Mouse (Mus musculus): ENCODE data around the gene Thrb.

Thrb gene

GRCm38 (mm10) chr14:17785370-17785769, 125.3 kb downstream of the Thrb start:
- DNase-seq = no peak

- no peak for DNase-seq
These were observed 126.2 kb downstream of the Thrb start for GRCm38 (mm10) chr14:17786249-17786648.

- DNase-seq = no peak
These were observed 144.0 kb downstream of the Thrb start for GRCm38 (mm10) chr14:17803934-17804602.

- DNase-seq = no peak
These were observed 151.0 kb downstream of the Thrb start for GRCm38 (mm10) chr14:17811051-17811450.

- DNase-seq = no peak
These were observed 152.4 kb downstream of the Thrb start for GRCm38 (mm10) chr14:17812414-17812813.

- no peak for DNase-seq
These were observed 155.0 kb downstream of the Thrb start for GRCm38 (mm10) chr14:17815103-17815502.

GRCm38 (mm10) chr14:17818086-17818485, 158.0 kb downstream of the Thrb start:
- no peak for DNase-seq

- no peak for DNase-seq
These were observed 162.7 kb downstream of the Thrb start for GRCm38 (mm10) chr14:17822754-17823153.

- no peak for DNase-seq
These were observed 167.3 kb downstream of the Thrb start for GRCm38 (mm10) chr14:17827401-17827800.

- no peak for DNase-seq
These were observed 175.7 kb downstream of the Thrb start for GRCm38 (mm10) chr14:17835738-17836137.

GRCm38 (mm10) chr14:17836766-17837165, 176.7 kb downstream of the Thrb start:
- no peak for DNase-seq

GRCm38 (mm10) chr14:17845003-17845697, 185.1 kb downstream of the Thrb start:
- DNase-seq = no peak

GRCm38 (mm10) chr14:17845871-17846270, 185.8 kb downstream of the Thrb start:
- no peak for DNase-seq

GRCm38 (mm10) chr14:17846700-17847099, 186.6 kb downstream of the Thrb start:
- no peak for DNase-seq

- DNase-seq = no peak
These were observed 187.2 kb downstream of the Thrb start for GRCm38 (mm10) chr14:17847211-17847610.

- DNase-seq = no peak
These were observed 190.3 kb downstream of the Thrb start for GRCm38 (mm10) chr14:17850355-17850754.

GRCm38 (mm10) chr14:17852236-17852635, 192.2 kb downstream of the Thrb start:
- DNase-seq = no peak

- peak; percentile 51 for DNase-seq
These were observed 199.8 kb downstream of the Thrb start for GRCm38 (mm10) chr14:17859790-17860385.

GRCm38 (mm10) chr14:17862651-17863050, 202.6 kb downstream of the Thrb start:
- no peak for DNase-seq

- no peak for DNase-seq
These were observed 203.8 kb downstream of the Thrb start for GRCm38 (mm10) chr14:17863701-17864320.

- DNase-seq = no peak
These were observed 208.3 kb downstream of the Thrb start for GRCm38 (mm10) chr14:17868326-17868725.

- no peak for DNase-seq
These were observed 215.9 kb downstream of the Thrb start for GRCm38 (mm10) chr14:17875946-17876345.

GRCm38 (mm10) chr14:17879446-17879845, 219.4 kb downstream of the Thrb start:
- DNase-seq = no peak

GRCm38 (mm10) chr14:17884884-17885283, 224.8 kb downstream of the Thrb start:
- DNase-seq = no peak
